Mouse (Mus musculus) olfactory bulb, adult 2 months (tissue): ENCODE data around the gene Kdsr.

Experiments used
- CTCF ChIP-seq: fragments of 200-500 bp; IDR thresholded peaks from 2 replicates; pipeline ENCODE4 v1.5.1; 2012; ENCODE audit warnings: low read depth, mild to moderate bottlenecking, low read length, moderate library complexity; ENCODE audit not compliant: insufficient read depth
- POLR2A ChIP-seq: fragments of 200-500 bp; IDR thresholded peaks from 2 replicates; pipeline ENCODE4 v1.6.1; 2012; ENCODE audit warnings: mild to moderate bottlenecking, low read depth, low read length, moderate library complexity; ENCODE audit not compliant: insufficient read depth

DNA sequence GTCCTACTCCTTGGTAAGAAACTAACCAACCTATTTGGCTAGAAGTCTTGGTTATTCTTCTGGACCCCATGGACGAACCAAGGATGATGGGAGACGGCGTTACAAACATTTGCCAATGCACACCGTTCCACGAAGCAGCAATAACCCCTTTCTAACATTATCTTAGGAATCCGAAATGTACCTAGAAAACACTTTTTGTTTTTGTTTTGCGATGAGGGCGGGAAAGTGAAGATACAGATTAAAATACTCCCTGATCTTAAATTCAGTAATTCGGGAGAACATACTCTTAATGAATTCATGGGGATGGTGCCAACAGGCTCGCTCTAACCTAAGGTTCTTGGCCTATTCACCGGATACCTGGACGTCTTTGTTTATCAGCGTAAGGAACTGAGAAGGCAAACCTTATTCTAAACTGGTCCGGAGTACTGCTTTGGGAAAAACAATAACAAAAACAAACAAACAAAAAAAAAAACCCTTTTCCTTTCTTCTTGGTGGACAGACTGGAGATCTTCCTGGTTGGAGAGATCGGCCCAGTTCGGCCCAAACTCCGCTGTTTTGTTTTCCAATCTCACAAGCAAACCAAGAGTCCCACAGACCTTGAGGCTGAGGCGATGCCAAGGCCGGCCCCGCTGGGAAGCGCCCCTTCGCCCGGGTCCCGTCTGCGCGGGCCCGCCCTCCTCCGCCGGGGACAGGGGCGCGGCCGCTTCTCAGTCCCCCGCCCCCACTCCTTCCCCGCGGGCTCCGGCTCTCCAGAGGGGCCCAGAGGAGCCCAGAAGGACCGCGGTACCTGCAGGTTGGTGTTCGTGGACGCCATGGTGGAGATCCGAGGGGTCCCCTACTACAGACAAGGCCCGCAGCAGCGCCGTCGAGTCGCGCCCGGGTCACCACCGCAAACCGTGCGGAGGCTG, 36.4 kb upstream of the Kdsr start:
- TF ChIP-seq CTCF (no peak), POLR2A (no peak)
